Mouse (Mus musculus) embryonic facial prominence, embryonic 13.5 days (tissue): ENCODE data around the gene Nanp. TPM values are rescaled to one million over a fixed set of nuclear protein-coding genes. Genes with fewer than 3 reads are reported as not detected.

Source experiments
- ATAC-seq: fragments of 200-750 bp; cut with Nextera tagmentation; 2 replicates; pipeline ENCODE4 v1.8.0; 2017; ENCODE audit warnings: low read depth; ENCODE audit not compliant: insufficient number of reproducible peaks, insufficient read depth, low FRiP score, low TSS enrichment
- H3K27ac ChIP-seq: fragments of 300-500 bp; sonication (generic); 2 replicates; pipeline ENCODE4 v1.5.1; 2015; ENCODE audit warnings: moderate library complexity, mild to moderate bottlenecking, inconsistent platforms
- H3K27me3 ChIP-seq: fragments of 300-500 bp; sonication (generic); 2 replicates; pipeline ENCODE4 v1.6.1; 2015; ENCODE audit warnings: mild to moderate bottlenecking, inconsistent platforms
- H3K36me3 ChIP-seq: fragments of 300-500 bp; sonication (generic); 2 replicates; pipeline ENCODE4 v1.6.1; 2015; ENCODE audit warnings: mild to moderate bottlenecking, inconsistent platforms
- H3K4me1 ChIP-seq: fragments of 300-500 bp; sonication (generic); 2 replicates; pipeline ENCODE4 v1.6.1; 2015; ENCODE audit warnings: inconsistent platforms
- H3K4me2 ChIP-seq: fragments of 300-500 bp; sonication (generic); 2 replicates; pipeline ENCODE4 v1.6.1; 2015; ENCODE audit warnings: moderate library complexity, mild to moderate bottlenecking, inconsistent platforms
- H3K4me3 ChIP-seq: fragments of 300-500 bp; sonication (generic); 2 replicates; pipeline ENCODE4 v1.5.1; 2015; ENCODE audit warnings: mild to moderate bottlenecking, inconsistent platforms
- H3K9ac ChIP-seq: fragments of 300-500 bp; sonication (generic); 2 replicates; pipeline ENCODE4 v1.6.1; 2015; ENCODE audit warnings: mild to moderate bottlenecking, inconsistent platforms
- H3K9me3 ChIP-seq: fragments of 300-500 bp; sonication (generic); 2 replicates; pipeline ENCODE4 v1.6.1; 2016; ENCODE audit warnings: inconsistent platforms
- WGBS: fragments of 180-500 bp; shearing (Covaris S2); methylation state at CpG from one replicate; pipeline ENCODE4 v1.1.7; 2015; ENCODE audit warnings: mixed read lengths; 5-methylcytosine and 5-hydroxymethylcytosine counted together
- polyA plus RNA-seq: library from polyadenylated mRNA; unstranded; fragments of >200 nt; fragmentation: Nextera tagmentation; extraction: Ambion mirVana; gene quantifications from 2 replicates; pipeline ENCODE4 v1.2.1, GENCODE M21; 2015

Nanp gene
- polyA plus RNA-seq, 1 experiment from 2014 or later, result 52.5 TPM

GRCm38 (mm10) chr2:150995324-150995723, 43.9 kb downstream of the Nanp start:
- Histone ChIP-seq H3K4me1 (peaks cover 7% of the 10 kb centered on the region; the same call in 1 of the 2 replicates), H3K4me3 (no peak overlapping the region), H3K36me3 (no peaks in the 10 kb centered on the region), H3K9me3 (no peaks in the 10 kb centered on the region), H3K27ac (no peak overlapping the region), H3K4me2 (no peak overlapping the region), H3K27me3 (no peaks in the 10 kb centered on the region), H3K9ac (no peak overlapping the region)
- WGBS, result 90% methylated on average over 4 of the region's 4 CpGs
- no peak for ATAC-seq

- WGBS, result 83% methylated on average over 4 of the region's 4 CpGs
- Histone ChIP-seq H3K4me3 (no peak overlapping the region), H3K4me2 (no peak overlapping the region), H3K9me3 (no peaks in the 10 kb centered on the region), H3K4me1 (no peaks in the 10 kb centered on the region), H3K27me3 (no peaks in the 10 kb centered on the region), H3K27ac (no peak overlapping the region), H3K9ac (no peak overlapping the region), H3K36me3 (peaks cover 5% of the 10 kb centered on the region; the same call in 1 of the 2 replicates)
- ATAC-seq, result no peak
These were observed 48.1 kb downstream of the Nanp start for GRCm38 (mm10) chr2:150991050-150991449.

DNA sequence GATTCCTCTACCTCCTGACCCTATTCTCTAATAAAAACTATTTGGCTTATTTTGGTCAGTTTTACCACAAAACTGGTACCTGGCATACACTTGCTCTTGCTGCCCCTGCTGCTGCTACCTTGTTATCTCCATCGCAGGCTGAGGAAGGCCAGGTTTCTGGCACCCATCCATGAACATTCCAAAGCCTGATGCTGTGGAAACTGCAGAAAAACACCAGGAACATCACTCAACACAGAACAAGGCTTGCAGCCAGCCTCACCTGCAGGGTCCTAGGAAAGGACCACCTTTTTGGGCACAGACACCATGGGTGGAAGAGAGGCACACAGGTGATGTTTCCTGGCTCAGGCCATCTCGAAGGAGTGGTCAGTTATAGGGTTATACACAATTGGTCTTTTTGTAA, 48.7 kb downstream of the Nanp start:
- Histone ChIP-seq H3K9ac (no peak overlapping the region), H3K27me3 (no peaks in the 10 kb centered on the region), H3K4me3 (no peak overlapping the region), H3K4me2 (no peak overlapping the region), H3K9me3 (no peaks in the 10 kb centered on the region), H3K27ac (no peak overlapping the region), H3K4me1 (no peaks in the 10 kb centered on the region), H3K36me3 (peaks cover 5% of the 10 kb centered on the region; the same call in 1 of the 2 replicates)
- 82% methylated on average over 2 of the region's 2 CpGs for WGBS
- ATAC-seq, result no peak

GRCm38 (mm10) chr2:150985359-150985758, 53.8 kb downstream of the Nanp start:
- Histone ChIP-seq H3K4me3 (no peak overlapping the region), H3K4me1 (no peaks in the 10 kb centered on the region; the same call in 1 of the 2 replicates), H3K9ac (no peak overlapping the region), H3K27ac (no peak overlapping the region), H3K36me3 (peaks cover 5% of the 10 kb centered on the region; the same call in 1 of the 2 replicates), H3K9me3 (no peaks in the 10 kb centered on the region), H3K27me3 (no peaks in the 10 kb centered on the region), H3K4me2 (no peak overlapping the region)
- ATAC-seq, result no peak
- WGBS, result 93% methylated on average over 2 of the region's 2 CpGs

GRCm38 (mm10) chr2:150982051-150982450, 57.1 kb downstream of the Nanp start:
- Histone ChIP-seq H3K4me3 (no peak overlapping the region), H3K9ac (no peak overlapping the region), H3K4me2 (no peak overlapping the region), H3K36me3 (peaks cover 4% of the 10 kb centered on the region; the same call in 1 of the 2 replicates), H3K4me1 (no peaks in the 10 kb centered on the region; the same call in 1 of the 2 replicates), H3K27me3 (no peaks in the 10 kb centered on the region), H3K27ac (no peak overlapping the region), H3K9me3 (no peaks in the 10 kb centered on the region)
- ATAC-seq, result no peak

DNA sequence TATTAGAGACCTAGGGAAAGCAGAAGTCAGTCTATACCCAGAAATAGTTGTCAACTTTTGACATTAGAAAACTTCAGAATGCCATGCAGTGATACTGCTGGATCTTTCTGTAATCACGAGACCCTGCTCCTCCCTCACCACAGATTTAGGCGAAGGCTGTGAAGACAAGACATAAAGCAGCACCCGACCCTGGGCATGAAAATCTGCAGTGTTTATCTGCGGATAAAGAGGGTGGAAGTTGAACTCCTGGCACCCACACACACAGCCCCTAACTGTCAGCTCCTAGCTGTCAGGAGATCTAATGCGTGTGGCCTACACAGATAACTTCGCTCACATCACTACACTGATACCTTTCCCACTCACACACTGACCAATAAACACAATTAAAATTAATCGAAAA, 57.7 kb downstream of the Nanp start:
- Histone ChIP-seq H3K4me2 (no peak overlapping the region), H3K27ac (no peak overlapping the region), H3K36me3 (peaks cover 4% of the 10 kb centered on the region; the same call in 1 of the 2 replicates), H3K27me3 (no peaks in the 10 kb centered on the region), H3K9ac (no peak overlapping the region), H3K9me3 (no peaks in the 10 kb centered on the region), H3K4me3 (no peak overlapping the region), H3K4me1 (no peaks in the 10 kb centered on the region; the same call in 1 of the 2 replicates)
- no peak for ATAC-seq
- 85% methylated on average over 7 of the region's 7 CpGs for WGBS

- Histone ChIP-seq H3K9ac (no peak overlapping the region), H3K4me2 (no peak overlapping the region)
- WGBS, result 85% methylated on average over 14 of the region's 14 CpGs
These were observed 59.2 kb downstream of the Nanp start for GRCm38 (mm10) chr2:150979861-150980620.

More at GRCm38 (mm10) chr2:150979861-150980620, 59.2 kb downstream of the Nanp start:
- Histone ChIP-seq H3K36me3 (peaks cover 10% of the 10 kb centered on the region; the same call in 1 of the 2 replicates), H3K9me3 (no peaks in the 10 kb centered on the region), H3K27ac (no peak overlapping the region), H3K4me3 (no peak overlapping the region), H3K27me3 (no peaks in the 10 kb centered on the region), H3K4me1 (no peaks in the 10 kb centered on the region; the same call in 1 of the 2 replicates)
- no peak for ATAC-seq

Other genes starting within 250 kb of the Nanp start
- gene Abhd12, start 134.7 kb downstream of the Nanp start, polyA plus RNA-seq, result 68.2 and 69.5 TPM in 2 replicates
- 52.2 and 54.9 TPM in 2 replicates for gene Gins1, start 134.0 kb downstream of the Nanp start, polyA plus RNA-seq
- gene Ninl, start within 50 bp of the Nanp start, polyA plus RNA-seq, result 8.4 and 11.1 TPM in 2 replicates
- not detected in 2 replicates for gene Gm14151, start 53.0 kb upstream of the Nanp start, polyA plus RNA-seq
- not detected in 2 replicates for gene Gm14147, start 58.8 kb upstream of the Nanp start, polyA plus RNA-seq